Mouse (Mus musculus) testis, adult 2 months (tissue): ENCODE measurements around the gene Amz2.

Source experiments
- CTCF ChIP-seq: fragments of 200-500 bp; IDR thresholded peaks from 2 replicates; pipeline ENCODE4 v1.5.1; 2012; ENCODE audit warnings: low read depth, mild to moderate bottlenecking, inconsistent platforms, low read length, moderate library complexity; ENCODE audit not compliant: control insufficient read depth, insufficient read depth, insufficient replicate concordance
- POLR2A ChIP-seq: fragments of 200-500 bp; IDR thresholded peaks from 2 replicates; pipeline ENCODE4 v1.6.1; 2012; ENCODE audit warnings: low read depth, mild to moderate bottlenecking, inconsistent platforms, low read length, moderate library complexity; ENCODE audit not compliant: control insufficient read depth

DNA sequence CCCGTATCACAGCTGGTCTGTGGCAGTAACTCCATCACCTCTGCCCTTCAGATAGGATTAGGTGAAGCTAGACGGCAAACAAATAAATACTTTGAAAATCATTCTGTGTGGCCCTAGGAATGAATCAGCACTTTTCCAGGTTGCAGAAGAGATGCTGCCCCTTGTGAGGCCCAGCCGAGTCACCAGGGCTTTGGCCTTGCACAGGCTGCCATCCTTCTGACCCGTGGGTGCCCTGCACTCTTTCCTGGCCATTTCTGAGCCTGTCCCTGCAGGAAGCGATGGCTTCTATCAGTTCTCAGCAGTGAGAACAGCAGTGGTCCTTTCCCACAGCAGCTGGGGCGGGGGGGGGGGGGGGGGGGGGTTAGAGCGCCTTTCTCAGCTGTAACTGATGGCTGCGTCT lies 11.1 kb downstream of the Amz2 start:
- TF ChIP-seq CTCF (no peak), POLR2A (no peak)
